Mouse (Mus musculus) kidney, adult 2 months (tissue): Measurements from ENCODE around the gene Ubl3.

ENCODE experiments used
- CTCF ChIP-seq: fragments of 200-500 bp; conservative IDR thresholded peaks from 2 replicates; pipeline ENCODE4 v1.5.1; 2011; ENCODE audit warnings: low read depth, mild to moderate bottlenecking, control low read depth, low read length, moderate library complexity, mixed read lengths; ENCODE audit not compliant: insufficient read depth, insufficient read length
- POLR2A ChIP-seq: fragments of 200-500 bp; IDR thresholded peaks from one replicate; pipeline ENCODE4 v1.6.1; 2011; ENCODE audit warnings: low read depth, low read length, control low read depth

DNA sequence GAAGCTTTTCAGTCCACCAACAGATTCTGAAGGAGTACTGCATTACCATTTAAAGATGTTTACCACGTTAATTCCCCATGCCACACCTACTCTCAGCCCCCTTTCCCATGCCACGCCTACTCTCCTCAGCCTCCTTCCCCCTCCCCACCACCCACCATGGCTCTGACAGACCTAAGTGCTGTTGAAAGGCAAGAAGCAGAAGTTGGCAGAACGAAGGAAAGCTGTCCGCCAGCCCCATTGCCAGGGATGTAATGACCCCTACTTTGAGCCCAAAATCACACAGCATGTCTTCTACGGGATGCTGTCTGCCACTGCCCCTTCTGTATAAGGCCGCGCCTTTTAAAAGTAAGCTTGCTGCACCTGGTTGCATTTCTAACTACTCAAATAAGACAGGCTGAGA, 1.7 kb upstream of the Ubl3 start:
- TF ChIP-seq CTCF (no peak), POLR2A (no peak)
